Mouse (Mus musculus): Measurements from ENCODE around the gene Synm.

Gene Synm

DNA sequence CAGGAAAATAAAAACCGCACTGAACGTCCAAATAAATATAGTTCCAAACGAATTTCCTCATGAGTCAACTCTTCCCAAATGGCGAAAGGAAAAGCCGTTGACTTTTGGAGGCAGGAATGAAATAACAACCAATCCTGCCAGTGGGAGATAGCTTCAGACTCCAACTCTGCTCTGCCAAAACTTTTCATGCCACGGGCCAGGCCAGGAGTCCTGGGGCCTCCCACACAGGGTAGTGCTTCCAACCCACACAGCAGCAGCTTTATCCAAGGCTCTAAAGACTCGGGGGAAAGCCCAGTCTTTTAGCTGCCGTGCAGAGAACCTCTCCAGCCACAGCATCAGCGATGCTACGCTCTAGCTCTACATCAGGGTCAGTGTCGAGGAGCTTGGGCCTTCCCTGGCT lies 4.9 kb downstream of the Synm start:
- in situ Hi-C loops (cut with MboI; ENCODE audit: low sequenced_read_pairs), result no loop called here

DNA sequence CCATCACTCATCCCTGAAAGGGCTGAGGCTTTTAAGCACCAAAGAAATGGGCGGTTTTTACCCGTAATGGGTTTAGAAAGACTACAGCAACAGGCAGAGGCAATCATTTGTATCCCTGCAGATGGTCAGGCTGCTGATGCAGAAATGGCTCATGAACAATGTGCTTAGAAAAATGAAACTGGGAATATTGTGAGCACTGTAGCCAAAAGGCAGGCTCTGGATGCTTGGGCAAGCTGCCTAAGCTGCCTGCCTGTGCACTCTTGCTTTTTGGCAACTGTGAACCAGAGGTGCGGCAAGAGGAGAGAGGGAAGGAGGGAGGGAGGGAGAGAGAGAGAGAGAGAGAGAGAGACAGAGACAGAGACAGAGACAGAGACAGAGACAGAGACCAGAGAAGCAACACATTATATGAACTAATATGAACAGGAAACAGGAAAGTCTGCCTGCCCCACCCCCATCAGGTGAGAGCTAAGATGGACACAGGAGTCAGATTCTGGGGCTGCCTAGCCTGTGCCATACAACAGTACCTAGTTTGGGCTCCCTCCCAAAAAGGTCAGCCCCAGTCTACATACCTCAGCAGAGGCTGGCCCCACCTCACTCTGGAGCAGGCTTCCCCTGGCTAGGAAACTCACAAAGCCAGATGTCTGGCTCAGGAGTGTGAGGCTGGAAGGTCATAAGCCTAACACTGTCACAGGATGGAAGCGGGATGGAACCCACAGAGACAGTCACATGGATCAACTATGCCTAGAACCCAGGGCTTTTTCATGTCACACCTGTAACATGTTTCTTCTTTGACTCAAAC lies 9.9 kb downstream of the Synm start:
- in situ Hi-C loops (cut with MboI; ENCODE audit: low sequenced_read_pairs), result no loop called here

DNA sequence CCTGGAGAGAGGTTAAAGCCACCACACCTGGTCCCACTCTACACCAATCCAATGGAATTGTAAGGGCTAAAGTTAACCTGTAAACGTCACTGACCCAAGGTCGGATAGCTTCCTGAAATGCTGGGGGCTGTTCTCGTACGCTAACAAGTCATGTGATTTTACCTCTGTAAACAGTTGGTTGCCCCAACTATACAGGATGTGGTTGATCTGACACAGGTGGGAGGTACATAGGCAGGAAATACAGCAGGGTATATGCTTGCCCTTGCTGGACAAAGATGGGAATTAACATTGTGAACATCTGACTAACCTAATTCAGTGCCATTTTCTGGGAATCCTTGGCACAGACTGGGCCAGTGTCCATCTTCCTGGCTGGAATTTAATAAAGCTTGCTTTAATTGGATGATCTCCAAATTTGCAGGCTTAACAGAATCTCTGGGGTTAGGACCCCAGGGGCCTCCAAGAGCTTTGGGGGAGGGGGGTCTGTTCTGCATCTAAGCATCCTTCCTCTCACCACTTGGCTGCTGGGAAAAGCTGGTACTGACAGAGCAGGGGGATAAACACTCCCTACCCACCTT lies 11.7 kb downstream of the Synm start:
- in situ Hi-C loops (cut with MboI; ENCODE audit: low sequenced_read_pairs), result no loop called here

DNA sequence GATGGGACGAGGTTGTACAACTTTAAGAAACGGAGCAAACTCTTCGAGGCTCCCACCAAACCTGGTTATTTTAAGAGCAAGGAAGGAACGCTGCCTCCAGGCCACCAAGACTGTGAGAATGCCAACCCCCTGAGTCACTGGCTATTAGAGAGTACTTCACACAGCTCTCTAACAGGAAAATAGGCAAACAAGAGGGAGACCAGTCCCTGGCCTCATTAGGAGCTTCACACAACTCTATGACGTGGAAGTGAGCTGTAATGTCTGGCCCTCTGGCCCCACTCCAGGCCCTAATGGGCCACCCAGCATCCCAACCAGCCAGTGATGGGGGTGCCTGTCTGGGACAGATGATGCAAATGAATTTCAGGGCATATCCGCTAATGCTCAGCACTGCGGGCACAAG lies 17.8 kb downstream of the Synm start:
- in situ Hi-C loops (cut with MboI; ENCODE audit: low sequenced_read_pairs), result no loop called here

DNA sequence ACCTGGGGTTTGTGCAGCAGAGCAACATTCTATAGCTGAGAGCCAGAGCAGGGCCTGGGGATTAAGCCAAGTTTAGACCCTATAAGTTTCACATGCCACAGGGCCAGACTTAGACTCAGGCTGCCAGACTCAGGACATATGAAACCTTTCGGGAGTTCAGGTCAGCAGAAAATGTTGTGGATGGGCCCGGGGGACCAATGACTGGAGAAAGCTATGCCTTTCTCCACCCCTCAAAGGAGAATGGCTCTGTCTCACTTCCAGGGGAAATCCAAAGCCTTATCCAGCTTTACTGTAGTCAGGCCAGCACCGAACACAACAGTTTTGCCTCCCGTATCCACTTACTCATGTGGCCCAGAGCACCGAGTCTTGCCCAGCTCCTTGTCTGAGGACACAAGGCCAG lies 18.7 kb downstream of the Synm start:
- in situ Hi-C loops (cut with MboI; ENCODE audit: low sequenced_read_pairs), result no loop called here

DNA sequence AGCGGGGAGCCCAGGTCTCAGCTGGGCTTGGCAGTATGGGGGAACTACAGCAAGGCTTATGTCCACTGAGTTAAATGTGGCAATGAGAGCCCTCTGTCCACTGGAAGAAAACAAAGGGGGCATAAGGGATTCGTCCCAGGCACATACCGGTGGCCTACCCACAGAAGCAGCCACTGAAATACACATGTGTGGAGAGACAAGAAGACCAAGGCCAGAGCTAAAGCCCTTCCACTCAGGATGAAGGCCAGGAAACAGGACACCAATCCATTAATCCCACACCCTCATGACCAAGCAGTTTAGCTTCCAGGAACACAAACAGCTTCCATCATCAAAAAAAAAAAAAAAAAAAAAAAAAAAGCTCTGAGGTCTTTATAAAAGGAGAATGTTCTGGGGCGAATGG lies 19.2 kb downstream of the Synm start:
- in situ Hi-C loops (cut with MboI; ENCODE audit: low sequenced_read_pairs), result no loop called here

DNA sequence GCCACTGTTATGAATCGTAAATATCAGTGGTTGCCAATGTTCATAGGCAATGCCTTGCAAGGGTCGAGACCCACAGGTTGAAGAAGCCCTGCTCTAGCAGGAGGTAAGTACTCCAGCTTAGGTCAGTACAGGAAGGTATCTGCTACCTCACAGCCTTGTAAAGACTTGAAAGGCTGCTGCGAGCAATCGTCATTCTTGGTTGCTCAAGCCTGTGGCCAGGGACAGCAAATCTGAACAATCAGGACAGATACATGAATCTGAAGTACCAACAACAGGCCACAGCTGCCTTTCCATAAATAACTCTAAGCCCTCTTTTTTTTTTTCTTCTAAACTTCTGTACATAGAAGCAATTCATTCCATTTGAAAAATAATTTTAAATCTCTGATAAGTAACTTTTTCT lies 27.3 kb downstream of the Synm start:
- in situ Hi-C loops (cut with MboI; ENCODE audit: low sequenced_read_pairs), result no loop called here

DNA sequence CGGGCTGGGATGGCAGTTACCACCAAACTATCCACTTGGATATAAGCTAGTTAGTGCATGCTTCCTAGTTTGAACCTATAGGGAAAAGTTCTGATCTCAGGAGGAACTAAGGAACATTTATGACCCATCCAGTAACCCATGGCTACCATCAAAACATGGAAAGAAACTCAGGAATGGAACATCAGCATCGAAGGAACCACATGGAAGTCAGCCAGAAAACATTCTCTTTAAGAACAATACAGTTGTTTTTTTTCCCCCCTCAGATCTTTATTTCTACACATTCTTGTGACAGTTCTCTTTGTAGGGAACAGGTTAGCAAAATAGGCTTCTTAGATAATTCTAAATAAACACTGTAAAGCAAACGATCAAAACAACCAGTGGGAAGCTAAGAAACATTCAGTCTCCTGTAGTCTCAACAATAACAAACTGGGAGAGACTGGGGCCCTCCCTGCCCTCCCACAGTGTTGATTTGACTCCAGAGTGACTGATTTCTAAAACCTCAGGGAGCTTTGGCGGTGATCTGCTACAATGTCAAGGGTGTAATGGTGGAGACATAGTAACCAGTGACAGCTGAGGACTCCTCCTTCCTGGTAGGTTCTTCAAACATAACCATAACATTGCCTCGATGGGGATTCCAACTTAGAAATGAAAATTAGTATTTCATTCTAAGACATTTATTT lies 29.0 kb downstream of the Synm start:
- in situ Hi-C loops (cut with MboI; ENCODE audit: low sequenced_read_pairs), result no loop called here

DNA sequence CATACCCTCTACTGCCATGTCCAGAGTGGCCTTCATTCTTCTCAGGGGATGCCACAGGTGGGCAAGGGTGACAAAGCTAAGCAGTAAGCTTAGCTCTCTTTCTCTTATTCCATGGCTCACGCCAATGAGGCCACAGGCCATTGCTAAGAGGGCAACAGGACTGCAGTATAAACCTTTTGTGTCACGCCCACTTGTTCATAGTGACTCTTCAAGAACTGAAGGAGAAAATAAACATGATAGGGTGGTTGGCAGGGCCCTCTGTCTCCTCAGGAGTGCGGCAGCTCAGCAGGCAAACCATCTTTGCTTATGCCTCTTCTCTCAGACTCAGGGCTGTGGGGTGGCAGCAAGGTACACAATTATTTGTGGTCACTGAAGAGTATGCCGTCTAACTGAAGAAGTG lies 30.7 kb downstream of the Synm start:
- in situ Hi-C loops (cut with MboI; ENCODE audit: low sequenced_read_pairs), result no loop called here

DNA sequence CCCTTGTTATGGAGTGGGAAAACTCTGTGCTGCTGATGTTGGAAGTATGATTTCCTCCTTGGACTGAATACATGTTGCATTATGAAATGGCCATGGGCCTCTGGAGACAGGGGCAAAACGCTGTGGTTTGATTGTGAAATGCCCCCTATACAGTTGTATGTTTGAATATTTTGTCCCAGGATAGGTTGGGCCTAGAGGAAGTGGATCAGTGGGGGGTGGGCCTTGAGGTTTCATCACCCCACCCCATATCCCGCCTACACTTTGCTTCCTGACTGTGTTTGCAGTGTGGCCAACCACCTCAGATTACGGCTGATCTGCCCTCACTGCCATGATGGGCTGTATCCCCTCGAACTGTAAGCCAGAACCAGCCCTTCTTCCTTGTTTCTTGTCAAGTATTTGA lies 31.3 kb downstream of the Synm start:
- in situ Hi-C loops (cut with MboI; ENCODE audit: low sequenced_read_pairs), result no loop called here

DNA sequence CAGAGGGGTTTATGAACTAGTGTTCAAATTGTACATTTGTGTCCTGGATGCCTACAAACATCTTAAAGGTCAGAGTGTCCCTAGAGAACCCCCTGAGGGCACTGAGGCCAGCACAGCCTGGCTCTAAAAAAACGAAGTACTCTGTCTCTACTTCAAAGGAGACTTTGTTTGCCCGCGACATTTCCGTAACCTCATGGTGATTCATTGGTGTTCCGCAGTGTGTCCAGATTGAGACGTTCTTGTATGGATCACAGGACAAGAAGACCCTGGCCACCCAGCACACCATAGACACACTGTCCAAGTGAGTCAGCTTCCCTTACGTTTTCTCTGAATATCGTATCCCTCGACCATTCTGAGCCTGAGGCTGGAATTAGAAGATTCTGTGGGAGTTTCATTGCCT lies 34.5 kb downstream of the Synm start:
- in situ Hi-C loops (cut with MboI; ENCODE audit: low sequenced_read_pairs), result no loop called here

DNA sequence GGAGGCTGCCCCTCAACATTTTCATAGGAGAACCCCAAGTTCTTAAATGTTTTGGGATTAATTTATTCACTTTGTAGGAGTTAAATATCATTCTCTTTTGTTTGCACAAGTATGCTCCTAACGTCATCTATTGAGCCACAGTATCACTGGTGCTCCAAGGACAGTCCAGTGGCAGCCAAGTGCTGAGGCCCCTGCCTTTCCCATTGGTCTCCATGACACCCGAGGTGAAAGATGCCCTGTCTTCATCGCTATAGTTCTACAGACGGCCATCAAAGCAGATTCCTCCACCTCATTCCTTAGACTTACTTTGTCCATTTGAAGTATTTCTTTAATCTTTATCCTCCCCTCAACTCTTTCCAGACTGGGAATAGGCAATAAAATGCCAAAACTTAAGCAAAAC lies 35.0 kb downstream of the Synm start:
- in situ Hi-C loops (cut with MboI; ENCODE audit: low sequenced_read_pairs), result no loop called here

DNA sequence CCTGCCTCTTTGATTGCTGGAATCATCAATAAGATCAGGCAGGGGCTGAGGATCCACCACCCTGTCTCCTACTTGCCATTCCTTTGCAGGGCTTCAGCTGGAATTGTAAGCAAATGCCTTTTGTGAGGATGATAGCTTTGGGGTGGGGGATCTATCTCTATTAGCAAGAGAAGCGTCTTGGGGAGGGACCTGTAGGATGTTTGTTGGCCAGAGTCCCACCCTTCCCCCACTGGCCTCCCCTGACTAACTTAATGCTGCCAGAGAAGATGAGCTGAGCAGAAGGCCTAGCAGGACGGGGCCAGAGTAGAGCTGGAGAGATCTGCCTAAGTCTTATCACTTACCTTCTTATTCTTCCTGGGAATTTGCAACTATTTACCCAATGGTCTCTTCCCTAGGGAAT lies 37.4 kb downstream of the Synm start:
- in situ Hi-C loops (cut with MboI; ENCODE audit: low sequenced_read_pairs), result no loop called here

DNA sequence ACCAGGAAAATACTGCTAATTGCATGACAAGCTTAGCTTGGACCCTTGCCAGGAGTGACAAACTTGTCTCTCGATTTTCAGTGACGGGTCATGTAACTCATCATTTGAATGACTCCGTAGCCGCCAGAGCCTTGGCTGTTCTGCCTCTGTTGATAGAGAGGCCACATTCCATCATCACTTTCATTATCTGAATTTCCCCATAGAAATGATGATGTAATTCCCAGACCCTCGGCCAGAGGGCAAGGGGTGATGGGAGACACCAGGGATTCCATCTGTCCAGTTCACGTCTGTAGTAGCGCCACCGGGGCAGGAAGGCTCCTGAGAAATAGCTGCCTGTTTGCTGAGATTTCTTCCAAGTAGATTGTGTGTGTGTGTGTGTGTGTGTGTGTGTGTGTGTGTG lies 40.7 kb downstream of the Synm start:
- in situ Hi-C loops (cut with MboI; ENCODE audit: low sequenced_read_pairs), result no loop called here

DNA sequence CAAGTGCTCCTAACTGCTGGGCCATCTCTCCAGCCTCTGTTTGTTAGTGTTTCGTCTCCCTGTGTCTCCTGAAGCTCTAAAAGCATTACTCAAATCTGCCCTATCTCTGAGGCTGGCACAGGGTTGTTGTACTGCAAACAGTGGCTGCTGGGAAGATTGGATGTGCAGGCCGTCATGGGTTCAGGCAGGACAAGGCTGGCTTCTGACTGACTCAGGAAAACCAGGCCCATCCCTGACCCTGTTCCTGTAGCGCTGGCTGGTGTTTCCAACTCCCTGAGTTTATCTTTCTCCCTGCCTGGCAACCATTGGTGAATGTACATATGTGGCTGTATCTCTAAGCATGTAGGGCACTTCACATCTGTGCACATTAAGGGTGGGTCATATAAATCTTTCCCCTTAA lies 42.0 kb downstream of the Synm start:
- in situ Hi-C loops (cut with MboI; ENCODE audit: low sequenced_read_pairs), result no loop called here

DNA sequence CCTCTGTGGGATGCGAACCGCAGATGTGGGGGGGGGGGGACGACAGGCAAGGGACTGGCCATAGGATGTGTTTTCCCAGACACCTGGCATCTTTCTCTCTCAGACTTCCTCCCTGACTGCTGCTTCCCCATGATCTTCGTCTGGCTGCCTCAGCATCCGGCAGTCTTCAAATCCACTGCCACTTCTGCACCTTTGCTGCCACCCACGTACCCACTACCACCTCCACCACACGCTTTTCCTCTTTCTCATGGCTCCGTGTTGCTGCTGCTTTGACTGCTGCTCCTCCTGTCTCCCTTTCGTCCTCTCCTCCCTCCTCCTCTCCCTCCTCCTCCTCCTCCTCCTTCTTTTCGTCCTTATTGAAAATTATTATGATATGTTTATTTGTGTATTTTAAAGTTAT lies 42.6 kb downstream of the Synm start:
- in situ Hi-C loops (cut with MboI; ENCODE audit: low sequenced_read_pairs), result no loop called here

DNA sequence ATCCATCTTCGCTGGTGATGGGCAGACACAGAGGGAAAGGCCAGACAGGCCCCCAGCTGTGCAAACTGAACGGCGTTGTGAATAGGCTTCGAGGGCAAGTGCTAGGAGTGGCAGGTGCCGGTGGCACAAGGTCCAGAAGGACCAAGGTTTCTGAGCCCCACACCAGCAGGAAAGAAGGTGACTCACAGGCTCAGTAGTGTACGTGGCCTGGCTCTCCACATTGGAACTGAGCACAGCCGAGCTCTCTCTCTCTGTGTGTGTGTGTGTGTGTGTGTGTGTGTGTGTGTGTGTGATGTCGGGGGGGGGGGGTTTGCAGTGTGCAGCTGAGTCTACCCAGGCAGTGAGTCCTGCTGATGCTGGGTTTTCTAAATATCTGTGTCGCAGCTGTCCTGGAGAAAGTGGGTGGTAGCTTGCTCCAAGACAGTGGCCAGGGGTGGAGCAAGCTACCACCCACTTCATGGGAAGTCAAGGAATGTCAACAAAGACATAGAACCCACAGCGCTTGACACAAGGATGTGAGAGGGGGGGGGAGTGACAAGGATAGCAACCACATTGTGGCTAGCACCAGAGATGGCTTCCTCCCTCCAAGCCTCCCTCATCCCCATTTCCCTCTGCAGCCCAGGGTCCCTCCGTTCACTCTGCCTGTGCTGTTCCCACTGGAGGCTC lies 43.2 kb downstream of the Synm start:
- in situ Hi-C loops (cut with MboI; ENCODE audit: low sequenced_read_pairs), result no loop called here

DNA sequence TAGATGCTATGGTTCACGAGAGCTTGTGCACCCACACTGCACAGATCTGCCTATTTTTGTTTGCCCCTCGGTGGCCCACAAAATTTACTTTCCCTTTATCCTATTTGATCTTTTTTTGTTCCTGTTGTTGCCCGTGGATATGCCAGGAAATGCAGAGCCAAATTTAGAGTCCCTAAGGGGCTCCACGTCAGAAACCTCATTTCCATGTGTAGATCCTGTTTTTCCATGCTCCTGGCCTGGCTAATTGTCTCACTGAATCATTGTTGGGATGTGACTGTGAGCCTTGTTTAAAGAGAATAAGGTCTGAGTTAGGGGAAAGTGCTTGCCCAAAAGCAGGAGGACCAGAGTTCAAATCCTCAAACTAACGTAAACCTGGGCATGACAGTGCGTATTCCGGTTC lies 44.4 kb downstream of the Synm start:
- in situ Hi-C loops (cut with MboI; ENCODE audit: low sequenced_read_pairs), result no loop called here

DNA sequence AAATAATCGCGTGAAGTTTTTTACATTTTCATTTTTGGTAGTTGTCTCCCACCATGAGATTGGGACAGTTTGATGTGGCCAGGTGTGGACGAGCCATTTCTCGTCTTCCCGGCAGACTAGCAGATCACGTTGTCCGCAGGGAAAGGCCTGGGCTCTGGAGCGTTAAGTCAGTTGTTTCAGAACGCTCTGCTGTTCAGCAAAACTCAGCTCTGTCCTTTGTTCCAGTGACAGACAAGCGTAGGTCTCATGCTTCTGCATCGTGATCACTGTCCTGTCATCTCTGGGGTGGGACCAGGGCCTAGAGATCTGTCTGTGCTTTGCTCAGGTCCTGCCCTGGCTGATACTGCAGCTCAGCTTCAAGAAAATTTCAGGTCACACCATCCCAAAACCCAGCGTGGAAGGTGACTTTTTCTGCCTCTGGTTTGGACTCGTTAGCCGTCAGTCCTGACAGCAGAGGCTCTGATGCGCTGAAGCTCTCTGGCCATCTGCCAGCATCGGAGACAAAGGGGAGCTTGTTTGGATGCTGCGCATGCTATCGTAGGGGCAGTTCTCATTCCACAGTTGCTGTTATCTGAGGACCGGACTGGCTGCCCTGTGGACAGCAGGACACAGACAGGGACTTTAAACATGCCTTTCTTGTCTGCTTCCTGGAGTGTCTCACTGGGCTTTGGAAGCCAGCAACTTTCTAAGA lies 45.6 kb downstream of the Synm start:
- in situ Hi-C loops (cut with MboI; ENCODE audit: low sequenced_read_pairs), result no loop called here

DNA sequence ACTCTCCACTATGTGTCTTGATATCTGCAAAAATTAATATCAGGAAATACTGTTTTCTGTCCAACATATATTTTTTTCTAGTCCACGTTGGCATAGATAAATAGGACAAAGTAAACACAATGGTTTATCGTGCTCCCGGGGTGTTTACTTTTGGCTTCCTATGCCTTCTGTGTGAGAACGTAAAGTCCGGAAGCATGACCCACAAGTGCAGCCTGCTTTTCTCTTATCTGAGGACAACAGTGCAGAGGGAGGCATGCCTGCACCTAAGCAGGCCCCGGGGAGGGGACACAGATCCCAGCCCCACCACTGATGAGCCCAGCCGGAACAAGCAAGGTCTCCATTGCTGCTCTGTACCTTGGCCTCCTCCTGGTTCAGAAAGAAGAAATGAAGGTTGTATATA lies 49.3 kb downstream of the Synm start:
- in situ Hi-C loops (cut with MboI; ENCODE audit: low sequenced_read_pairs), result no loop called here

DNA sequence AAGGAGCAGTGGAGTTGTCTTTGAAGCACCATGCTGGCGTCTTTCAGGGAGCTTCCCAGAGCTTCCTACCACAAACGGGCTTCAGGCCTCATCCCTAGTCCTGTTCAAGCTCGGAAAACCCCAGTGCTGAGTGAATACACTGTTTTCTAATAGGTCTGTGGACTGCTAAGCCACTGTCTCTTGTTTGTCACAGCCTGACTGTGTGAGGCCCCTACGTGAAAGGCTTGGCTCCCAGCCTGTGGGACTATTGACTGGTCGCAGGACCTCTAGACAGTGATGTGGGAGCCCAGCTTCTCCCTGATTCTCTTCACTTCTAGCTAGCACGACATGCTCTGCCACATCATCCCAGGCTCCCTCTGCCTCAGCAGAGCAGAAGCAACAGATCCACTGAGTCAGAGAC lies 51.4 kb downstream of the Synm start:
- in situ Hi-C loops (cut with MboI; ENCODE audit: low sequenced_read_pairs), result no loop called here
